Mouse (Mus musculus): ENCODE data around the gene Nhs. TPM values are rescaled to one million over a fixed set of nuclear protein-coding genes. Genes with fewer than 3 reads are reported as not detected.

Gene Nhs
- polyA plus RNA-seq (2017; shearing (Covaris generic)): under 1 TPM in 1 of 2 experiments, not detected in 1; 0.14 TPM

DNA sequence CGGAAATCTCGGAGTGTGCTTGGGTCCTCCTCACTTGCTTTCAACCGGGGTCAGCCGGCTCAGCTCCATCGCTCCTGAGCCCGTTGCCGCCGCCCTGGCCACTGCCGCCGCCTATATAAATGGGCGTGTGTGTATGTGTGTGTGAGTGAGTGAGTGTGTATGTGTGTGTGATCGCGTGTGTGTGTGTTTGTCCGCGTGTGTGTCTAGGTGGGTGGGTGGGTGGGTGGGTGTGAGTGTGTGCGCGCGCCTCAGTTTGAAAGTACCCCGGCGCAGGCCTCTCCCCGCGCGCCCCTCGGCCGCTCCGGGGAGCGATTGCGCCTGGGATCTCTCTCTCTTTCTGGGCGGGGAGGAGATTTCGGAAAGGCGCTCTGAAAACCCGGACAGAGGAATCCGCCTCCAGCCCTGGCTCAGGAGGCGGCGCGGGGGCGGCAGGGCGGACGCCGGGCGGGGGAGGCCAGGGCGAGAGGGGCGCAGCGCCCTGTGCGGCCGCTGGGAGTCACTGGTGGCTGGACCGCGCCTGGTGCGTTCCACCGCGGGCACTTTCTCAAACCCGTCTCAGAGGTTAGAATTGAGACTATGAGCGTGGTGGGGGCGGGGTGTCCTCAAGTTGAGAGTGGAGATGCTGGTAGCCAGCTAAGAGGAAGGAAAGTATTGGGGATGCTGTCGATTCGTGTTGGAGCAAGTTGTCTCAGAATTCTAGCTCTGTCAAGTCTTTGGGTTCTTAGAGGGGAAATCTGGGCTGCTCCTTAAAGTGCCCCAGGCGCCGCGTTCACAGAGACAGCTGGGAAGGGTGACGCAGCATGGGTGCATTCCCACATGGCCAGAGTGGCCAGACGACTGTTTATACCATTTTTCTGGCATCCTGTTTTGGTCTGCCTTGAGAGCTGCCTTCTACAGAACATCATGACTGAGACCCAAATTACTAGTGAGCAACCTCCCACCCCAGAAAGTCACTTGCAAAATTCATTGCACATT is at the start of gene Nhs:
TSS of gene Nhs (minus strand) at position 94 of the 975 bp plus-strand sequence.

Data from activated CD4-positive, CD25-positive, alpha-beta regulatory T cell (primary cell).